Mouse (Mus musculus) CH12F3 (cell line): ENCODE measurements around the gene Bpifb6.

Experiments used
- in situ Hi-C: fragments of 300-500 bp; cut with MboI; formaldehyde crosslinking; loops from 2 replicates; pipeline ENCODE4 v1.14.3; 2020; ENCODE audit warnings: low sequenced_read_pairs

The Bpifb6 gene

DNA sequence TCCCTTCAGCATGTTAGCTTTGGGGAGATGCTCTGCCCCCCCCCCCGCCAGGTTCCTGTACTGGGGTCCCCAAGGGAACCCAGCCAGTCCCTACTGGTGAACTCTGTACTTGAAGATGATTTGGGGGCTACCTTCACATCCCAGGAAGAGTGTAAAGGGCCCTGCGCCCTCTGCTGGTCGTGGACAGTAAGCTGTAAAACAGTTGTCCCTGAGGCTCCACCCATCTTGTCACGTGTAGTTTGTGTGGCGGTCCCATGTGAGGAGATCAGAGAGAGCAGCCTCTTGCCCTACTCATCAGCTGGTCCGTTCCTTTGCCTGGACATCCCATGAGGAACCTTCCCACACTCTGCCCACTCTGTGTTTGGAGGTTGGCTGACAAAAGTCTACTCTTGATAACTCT, 53.6 kb downstream of the Bpifb6 start:
- in situ Hi-C loops: no loop called here
